Mouse (Mus musculus): Measurements from ENCODE around the gene Ube2cbp.

DNA sequence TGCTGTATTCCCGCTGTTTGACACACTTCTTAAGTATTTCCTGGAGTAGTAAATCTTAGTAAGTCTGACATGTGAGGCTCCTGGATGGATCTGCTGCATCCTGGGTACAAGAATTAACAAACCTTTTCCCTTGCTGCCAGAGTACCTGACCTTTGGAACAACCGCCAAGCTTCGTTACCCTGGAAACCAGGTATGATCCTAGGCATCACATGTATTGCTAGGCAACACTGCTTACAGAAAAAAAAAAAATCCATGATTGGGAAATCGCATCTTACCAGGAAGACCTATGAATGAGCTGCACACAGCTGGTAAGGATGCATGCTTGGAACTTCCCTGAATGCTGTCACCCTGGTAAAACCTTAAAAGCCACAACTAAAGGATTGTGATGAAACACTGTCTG, 22.5 kb downstream of the Ube2cbp start:
- TF ChIP-seq CTCF (IDR thresholded peaks at IDR 0.05; ENCODE audit: extremely low read depth, insufficient read depth, low read length) (no peak), POLR2A (IDR thresholded peaks at IDR 0.05; ENCODE audit: extremely low read depth, insufficient read depth, low read length) (no peak)
